Mouse (Mus musculus): ENCODE measurements at regions not wholly inside any gene's neighbourhood (a gene's known extent, or its start where the extent isn't known, plus 50 kb on each side); places are given as distances from the start of the nearest gene placed in this dataset.
"Not testable (repeated sequence)": the region's sequence is repeated elsewhere in the genome, so short reads cannot be mapped to it uniquely, and the experiment has no call there.

- no peak for DNase-seq (ENCODE audit: low spot score)
These were observed 196.4 kb downstream of the Tdrd3 start for GRCm38 (mm10) chr14:87612871-87613270.

GRCm38 (mm10) chr14:87619368-87620035, 203.1 kb downstream of the Tdrd3 start:
- no peak for DNase-seq (ENCODE audit: low spot score)

- no peak for DNase-seq (ENCODE audit: low spot score)
These were observed 214.8 kb downstream of the Tdrd3 start for GRCm38 (mm10) chr14:87631078-87631813.

DNA sequence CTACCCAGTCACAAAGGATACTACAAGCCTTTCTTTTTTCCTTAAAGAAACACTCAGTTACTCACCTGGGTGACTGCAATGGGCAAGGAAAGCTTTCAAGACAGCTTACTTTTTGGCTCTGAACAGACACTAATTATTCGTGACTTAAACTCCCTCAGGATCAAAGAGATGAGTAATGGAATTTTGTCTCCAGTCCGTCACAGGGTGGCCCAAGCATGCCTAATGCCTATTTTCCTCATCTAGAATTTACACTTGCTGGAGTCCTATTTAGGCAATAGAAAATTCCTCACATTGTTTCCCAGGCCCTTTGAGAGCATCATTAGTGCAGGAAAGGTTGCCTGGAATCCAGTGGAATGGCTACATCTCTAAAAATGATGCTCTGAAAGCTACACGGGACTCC, 218.2 kb downstream of the Tdrd3 start:
- no peak for DNase-seq (ENCODE audit: low spot score)

DNA sequence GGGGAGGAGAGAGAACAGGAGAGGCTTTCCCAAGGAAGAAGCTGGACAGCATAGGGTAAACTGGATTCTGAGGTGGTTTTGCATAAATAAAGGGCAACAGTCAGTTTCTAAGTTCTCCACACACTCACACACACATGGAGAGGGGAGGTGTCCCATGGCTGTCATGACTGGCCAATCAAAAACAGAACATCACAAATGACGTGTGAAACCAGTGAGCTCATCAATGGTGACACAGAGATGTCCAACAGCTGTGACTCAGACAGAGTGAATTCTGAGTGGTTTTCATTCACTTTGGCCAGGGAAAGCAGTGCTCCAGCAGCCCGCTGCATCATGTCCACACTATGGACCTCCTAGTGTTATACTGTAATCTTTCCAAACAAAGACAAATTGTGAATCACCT, 220.7 kb downstream of the Tdrd3 start:
- DNase-seq (ENCODE audit: low spot score): no peak

DNA sequence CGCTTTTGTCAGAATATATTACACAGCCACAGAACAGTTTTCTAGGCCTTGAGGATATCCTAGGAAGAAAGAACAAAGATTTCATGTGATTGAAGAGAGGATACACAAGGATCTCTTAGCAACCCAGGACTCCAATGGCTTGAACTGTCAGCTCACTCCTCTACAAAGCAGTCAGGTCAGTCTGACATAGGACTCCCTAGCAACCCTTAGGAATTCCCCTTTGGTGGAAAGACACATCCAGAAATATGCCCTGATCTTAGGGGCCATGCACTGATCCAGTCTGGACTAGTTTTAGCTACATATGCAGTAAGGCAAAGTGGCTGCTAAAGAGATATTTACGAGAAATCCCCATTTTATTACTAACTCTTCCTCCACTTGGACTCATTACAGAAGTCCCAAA, 251.5 kb downstream of the Tdrd3 start:
- no peak for DNase-seq (ENCODE audit: low spot score)

GRCm38 (mm10) chr14:87669496-87669895, 253.1 kb downstream of the Tdrd3 start:
- DNase-seq (ENCODE audit: low spot score): no peak

GRCm38 (mm10) chr14:87680788-87681187, 264.3 kb downstream of the Tdrd3 start:
- DNase-seq (ENCODE audit: low spot score): no peak

GRCm38 (mm10) chr14:87683091-87683806, 266.8 kb downstream of the Tdrd3 start:
- not testable (repeated sequence) for DNase-seq (ENCODE audit: low spot score)

DNA sequence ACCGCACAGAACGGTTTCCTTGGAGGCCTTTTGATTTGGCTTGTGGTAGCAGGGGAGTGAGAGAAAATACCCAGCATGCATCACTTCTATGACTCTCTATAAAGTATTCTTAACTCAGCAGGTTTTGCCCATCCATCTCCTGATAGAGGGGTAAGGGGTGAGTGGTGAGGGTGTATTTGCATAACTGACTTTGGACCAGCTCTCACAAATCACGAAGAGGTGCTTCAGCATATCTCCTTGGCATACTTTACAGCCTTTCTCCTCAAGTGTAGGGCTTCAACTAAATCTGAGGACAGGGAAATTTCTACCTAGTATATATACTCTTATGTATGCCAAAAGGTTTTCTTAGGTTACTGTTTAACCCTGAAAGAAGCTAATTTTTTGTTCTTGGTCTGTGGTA, 273.4 kb downstream of the Tdrd3 start:
- no peak for DNase-seq (ENCODE audit: low spot score)

DNA sequence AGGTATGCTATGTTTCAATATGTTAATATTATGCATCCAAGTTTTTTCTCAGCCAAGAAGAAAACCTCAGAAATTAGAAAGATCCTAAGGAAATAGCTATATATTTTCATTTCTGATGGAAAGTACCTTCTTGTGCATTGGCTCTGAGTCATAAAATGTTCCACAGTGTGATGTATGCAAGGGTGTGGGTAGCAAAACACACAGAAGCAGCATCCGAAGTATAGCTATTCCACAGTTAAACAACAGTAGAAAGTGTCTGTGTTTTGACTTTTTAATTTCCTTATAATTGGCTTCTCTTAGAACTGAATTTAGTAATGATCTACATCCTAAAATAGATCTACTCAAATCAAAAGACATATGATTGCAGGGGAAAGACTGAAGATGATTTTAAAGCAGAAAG, 320.0 kb downstream of the Tdrd3 start:
- no peak for DNase-seq (ENCODE audit: low spot score)

DNA sequence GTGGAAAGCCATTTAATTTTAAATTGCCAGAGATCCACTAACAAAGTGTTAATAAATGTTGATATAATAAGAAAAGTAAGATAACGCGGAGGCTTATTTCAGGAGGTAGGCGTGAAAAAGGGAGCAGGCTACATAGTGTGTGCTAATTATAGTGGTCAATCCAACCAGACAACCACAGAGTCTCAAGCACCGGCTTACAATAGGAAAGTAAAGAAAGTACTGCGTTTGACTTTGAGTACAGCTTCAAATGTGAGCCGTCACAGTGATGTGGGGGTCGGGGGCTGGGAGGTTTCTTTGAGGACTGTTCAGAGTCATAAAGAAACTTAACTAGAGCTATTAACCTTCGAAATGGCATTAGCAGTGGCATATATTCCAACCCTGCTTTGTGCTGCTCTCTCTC, 329.1 kb downstream of the Tdrd3 start:
- DNase-seq (ENCODE audit: low spot score): no peak

DNA sequence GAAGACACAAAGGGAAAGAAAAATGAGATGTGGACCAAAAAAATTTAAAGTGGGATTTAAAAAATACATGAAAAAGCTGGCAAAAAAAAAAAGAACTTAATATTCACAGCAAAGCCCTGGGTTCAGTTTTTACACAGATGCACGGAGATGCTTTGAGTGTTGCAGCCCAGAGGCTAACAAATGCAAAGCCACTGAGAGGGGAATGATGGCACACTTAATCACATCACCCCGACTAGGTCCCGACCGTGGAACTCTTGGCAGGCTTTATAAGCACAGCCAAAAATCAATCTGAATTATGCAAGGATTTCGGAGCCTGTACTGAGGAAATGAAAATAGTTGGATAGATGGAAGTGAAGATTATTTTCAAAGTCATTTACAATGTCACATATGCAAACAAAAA, 329.6 kb downstream of the Tdrd3 start:
- DNase-seq (ENCODE audit: low spot score): no peak

DNA sequence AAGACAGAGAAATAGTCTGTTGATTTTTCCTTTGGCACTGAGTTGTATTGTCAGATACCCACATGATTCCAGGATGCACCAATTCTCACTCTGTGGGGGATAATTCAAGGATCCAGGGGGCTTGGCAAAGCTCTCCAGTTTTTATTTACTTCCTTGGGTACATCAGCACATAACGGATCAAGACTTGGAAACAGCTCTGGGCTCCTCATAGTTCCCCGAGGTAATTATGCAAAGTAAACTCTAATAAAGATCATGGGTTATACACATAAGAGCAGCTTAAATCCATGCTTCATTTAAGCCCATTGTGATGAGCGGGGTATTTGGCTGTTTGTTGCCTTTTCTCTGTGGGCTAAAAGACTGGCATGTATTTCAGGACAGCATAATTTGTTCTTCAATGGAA, 332.6 kb downstream of the Tdrd3 start:
- no peak for DNase-seq (ENCODE audit: low spot score)

- DNase-seq (ENCODE audit: low spot score): no peak
These were observed 333.3 kb downstream of the Tdrd3 start for GRCm38 (mm10) chr14:87749762-87750161.

- no peak for DNase-seq (ENCODE audit: low spot score)
These were observed 334.3 kb downstream of the Tdrd3 start for GRCm38 (mm10) chr14:87750665-87751170.

DNA sequence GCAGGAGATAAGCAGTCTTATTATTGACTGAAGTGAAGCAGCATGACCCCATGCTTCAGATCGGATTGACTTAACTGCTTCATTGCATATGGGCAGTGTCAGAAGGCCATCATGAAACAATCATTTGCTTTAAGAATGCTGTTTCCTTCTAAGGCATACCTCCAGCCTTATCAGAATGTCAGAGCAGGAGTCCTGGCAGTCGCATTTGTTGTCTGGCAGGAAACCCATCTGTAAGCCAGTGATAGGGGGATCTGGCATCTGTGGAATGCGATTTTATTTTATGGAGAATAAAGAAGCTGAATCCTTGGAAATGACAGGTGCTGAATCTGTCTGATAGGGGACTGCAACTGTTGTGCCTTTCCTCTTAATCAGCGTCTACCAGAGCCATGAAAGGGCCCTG, 338.3 kb downstream of the Tdrd3 start:
- DNase-seq (ENCODE audit: low spot score): no peak

DNA sequence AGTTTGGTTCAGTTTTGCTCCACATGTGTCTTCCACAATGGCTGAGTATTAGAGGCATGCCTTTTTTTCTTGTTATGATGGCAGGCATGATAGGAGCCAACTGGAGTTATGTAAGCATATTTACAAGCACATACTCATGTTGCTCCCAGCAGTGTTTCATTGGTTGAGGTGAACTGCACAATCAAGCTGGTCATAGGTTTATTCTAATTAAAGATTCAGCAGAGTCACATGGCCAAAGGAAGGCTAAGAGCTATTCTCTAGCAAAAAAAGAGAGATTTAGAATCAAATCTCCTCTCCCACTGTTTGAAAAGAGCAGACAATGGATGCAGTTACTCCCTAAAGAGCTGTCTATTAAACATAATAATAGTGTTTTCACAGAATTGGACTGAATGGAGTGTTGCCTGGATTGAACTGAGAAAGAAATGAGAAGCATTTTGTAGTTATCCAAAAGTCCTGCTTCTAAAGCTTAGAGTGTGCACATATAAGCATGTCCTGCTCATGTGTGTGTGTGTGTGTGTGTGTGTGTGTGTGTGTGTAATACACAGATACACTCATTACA, 359.0 kb downstream of the Tdrd3 start:
- no peak for DNase-seq (ENCODE audit: low spot score)

DNA sequence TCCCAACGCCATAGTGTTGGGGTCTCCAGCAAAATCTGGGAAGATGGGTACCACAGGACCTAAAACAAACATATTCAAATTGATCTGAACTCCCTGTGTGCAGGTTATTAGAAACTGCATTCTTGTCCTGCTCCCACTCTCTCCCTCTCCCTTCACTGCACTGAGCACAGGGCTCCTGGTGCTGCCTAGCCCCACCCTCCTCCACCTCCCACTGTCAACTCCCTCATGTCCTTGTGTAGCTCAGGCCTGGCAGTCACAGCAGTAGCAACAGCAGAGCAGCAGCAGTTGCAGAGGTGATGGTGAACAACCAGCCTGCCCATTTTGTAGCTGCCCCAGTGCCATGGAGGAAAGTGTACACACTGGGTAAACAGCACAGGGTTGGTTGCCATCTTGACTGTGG, 383.4 kb downstream of the Tdrd3 start:
- no peak for DNase-seq (ENCODE audit: low spot score)

DNA sequence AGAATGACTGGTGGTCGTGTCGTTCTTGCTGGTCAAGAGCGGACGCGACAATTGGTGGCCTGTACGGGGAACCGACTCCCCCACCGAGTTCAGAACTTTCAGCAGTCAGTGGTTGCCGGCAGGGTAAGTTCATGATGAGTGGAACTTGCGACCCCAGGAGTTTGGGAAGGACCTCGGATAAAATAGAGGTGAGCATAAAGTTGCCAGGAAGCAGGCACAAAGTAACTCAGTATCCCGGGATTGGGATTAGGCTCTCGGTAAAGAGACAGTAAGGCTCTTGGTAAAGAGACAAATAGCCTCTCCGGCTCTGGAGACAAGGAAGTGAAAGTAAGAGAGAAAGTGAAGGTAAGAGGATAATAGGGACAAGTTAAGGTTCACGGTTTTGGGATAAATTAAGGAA, 393.2 kb downstream of the Tdrd3 start:
- DNase-seq (ENCODE audit: low spot score): not testable (repeated sequence)

DNA sequence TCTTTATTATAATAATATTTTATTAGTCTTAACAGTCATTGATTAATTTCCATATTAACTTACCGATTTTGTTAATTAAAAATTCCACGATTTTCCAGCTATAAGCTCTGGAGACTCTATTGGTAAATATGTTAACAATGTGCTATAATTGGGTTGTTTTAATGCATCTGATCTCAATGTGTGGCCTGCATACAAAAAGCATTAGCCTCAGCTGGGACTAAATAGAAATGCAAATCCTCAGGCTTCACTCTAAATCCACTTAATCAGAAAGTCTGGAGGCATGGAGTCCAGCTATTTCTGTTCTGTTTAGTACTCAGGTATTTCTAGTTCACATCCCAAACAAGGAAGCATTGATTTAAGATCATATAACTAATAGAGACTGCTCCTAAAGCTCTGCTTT, 427.7 kb downstream of the Tdrd3 start:
- no peak for DNase-seq (ENCODE audit: low spot score)

GRCm38 (mm10) chr14:87861486-87861885, 445.0 kb downstream of the Tdrd3 start:
- DNase-seq (ENCODE audit: low spot score): no peak

Measured in embryo, embryonic 10 days (tissue).